Mouse (Mus musculus) midbrain, embryonic 14.5 days (tissue): ENCODE data around the gene Cd69. TPM values are rescaled to one million over a fixed set of nuclear protein-coding genes. Genes with fewer than 3 reads are reported as not detected.

ENCODE experiments used
- ATAC-seq: fragments of 200-750 bp; cut with Nextera tagmentation; 2 replicates; pipeline ENCODE4 v1.8.0; 2017; ENCODE audit warnings: moderate number of reproducible peaks, moderate library complexity; ENCODE audit not compliant: low FRiP score, low TSS enrichment
- DNase-seq: peaks from one replicate; pipeline ENCODE4 v3.0.0-alpha.2; 2015
- H3K27ac ChIP-seq: fragments of 300-500 bp; sonication (generic); replicated peaks from 2 replicates; pipeline ENCODE4 v1.5.1; 2014; ENCODE audit warnings: mild to moderate bottlenecking, low read depth, low read length, moderate library complexity
- H3K27me3 ChIP-seq: fragments of 300-500 bp; sonication (generic); 2 replicates; pipeline ENCODE4 v1.6.1; 2014; ENCODE audit warnings: low read length, control low read depth, mixed read lengths; ENCODE audit not compliant: control insufficient read depth, insufficient read depth
- H3K36me3 ChIP-seq: fragments of 300-500 bp; sonication (generic); 2 replicates; pipeline ENCODE4 v1.6.1; 2014; ENCODE audit warnings: low read length, control low read depth; ENCODE audit not compliant: control insufficient read depth, insufficient read depth
- H3K4me1 ChIP-seq: fragments of 300-500 bp; sonication (generic); 2 replicates; pipeline ENCODE4 v1.6.1; 2014; ENCODE audit warnings: mild to moderate bottlenecking, antibody characterized with exemption, low read length, control low read depth; ENCODE audit not compliant: control insufficient read depth, insufficient read depth
- H3K4me2 ChIP-seq: fragments of 300-500 bp; sonication (generic); 2 replicates; pipeline ENCODE4 v1.6.1; 2014; ENCODE audit warnings: mild to moderate bottlenecking, low read length, moderate library complexity
- H3K4me3 ChIP-seq: fragments of 300-500 bp; sonication (generic); replicated peaks from 2 replicates; pipeline ENCODE4 v1.5.1; 2014; ENCODE audit warnings: low read depth, low read length
- H3K9ac ChIP-seq: fragments of 300-500 bp; sonication (generic); replicated peaks from 2 replicates; pipeline ENCODE4 v1.6.1; 2014; ENCODE audit warnings: mild to moderate bottlenecking, low read length, moderate library complexity
- H3K9me3 ChIP-seq: fragments of 300-500 bp; sonication (generic); 2 replicates; pipeline ENCODE4 v1.6.1; 2016; ENCODE audit warnings: low read length, control low read depth, mixed read lengths; ENCODE audit not compliant: control insufficient read depth
- WGBS: fragments of 180-500 bp; shearing (Covaris S2); extraction: QIAGEN DNeasy Blood & Tissue Kit; methylation state at CpG from one replicate; pipeline ENCODE4 v1.1.7; 2014; 5-methylcytosine and 5-hydroxymethylcytosine counted together
- polyA plus RNA-seq: library from polyadenylated mRNA; unstranded; fragments of >200 nt; fragmentation: Nextera tagmentation; extraction: Ambion mirVana; gene quantifications from 2 replicates; pipeline ENCODE4 v1.2.1, GENCODE M21; 2014

Cd69 gene
- 0.21 TPM in 1 of 2 replicates, not detected in the other for polyA plus RNA-seq

DNA sequence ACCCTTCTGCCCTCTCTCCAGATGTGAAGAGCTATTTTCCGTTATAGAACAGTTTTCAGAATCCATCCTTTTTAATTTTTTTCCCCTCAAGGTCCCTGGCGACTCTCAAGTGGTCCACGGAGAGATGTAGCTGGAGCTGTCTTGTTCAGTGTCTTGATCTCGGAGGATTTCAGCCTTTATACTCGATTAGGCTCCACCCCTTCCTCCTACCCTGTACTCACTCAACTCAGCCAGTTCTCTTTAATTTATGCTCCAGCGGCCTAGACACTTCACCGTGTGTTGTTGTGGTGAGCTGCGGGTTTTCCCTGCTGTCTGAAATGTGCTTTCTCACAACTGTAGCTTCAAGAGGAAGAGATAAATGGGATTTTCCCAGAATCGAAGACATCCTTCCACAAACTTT, at the start of gene Cd69:
Gene Cd69, minus strand, starts transcription at position 217 of the 400 bp plus-strand sequence.
- 76% methylated on average over 9 of the region's 9 CpGs for WGBS
- H3K27me3 ChIP-seq: no peaks in the 10 kb centered on the region
- DNase-seq: no peak
- H3K9ac ChIP-seq: no peak within 1 kb of the TSS
- no peaks in the 10 kb centered on the region for H3K36me3 ChIP-seq
- no peak within 1 kb of the TSS for H3K4me3 ChIP-seq
- no peaks in the 10 kb centered on the region for H3K9me3 ChIP-seq
- no peak within 1 kb of the TSS for H3K4me2 ChIP-seq
- no peak for ATAC-seq
- H3K27ac ChIP-seq: no peak within 1 kb of the TSS
- no peaks in the 10 kb centered on the region for H3K4me1 ChIP-seq

DNA sequence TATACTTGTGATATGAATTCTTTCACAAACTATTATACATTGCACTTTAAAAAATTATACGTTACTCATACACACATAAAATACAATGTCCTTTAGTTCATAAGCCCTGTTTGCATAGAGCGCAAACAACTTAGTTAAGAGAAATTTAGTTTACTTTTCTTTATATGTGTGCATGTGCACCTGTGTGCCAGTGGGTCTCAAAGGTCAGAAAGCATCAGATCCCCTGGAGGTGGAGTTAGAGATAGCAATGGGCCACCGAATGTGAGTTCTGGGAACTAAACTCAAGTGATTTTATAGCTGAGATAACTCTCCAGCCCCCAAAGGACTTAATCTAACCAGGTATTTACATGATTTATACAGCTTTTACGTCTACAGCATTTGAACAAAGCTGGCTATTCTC, 44.1 kb upstream of the Cd69 start:
- no peaks in the 10 kb centered on the region for H3K4me1 ChIP-seq
- H3K4me3 ChIP-seq: no peak overlapping the region
- 80% methylated on average over 4 of the region's 4 CpGs for WGBS
- no peak overlapping the region for H3K4me2 ChIP-seq
- H3K9ac ChIP-seq: no peak overlapping the region
- no peak overlapping the region for H3K27ac ChIP-seq
- H3K27me3 ChIP-seq: no peaks in the 10 kb centered on the region
- H3K9me3 ChIP-seq: no peaks in the 10 kb centered on the region
- DNase-seq (no peak), ATAC-seq (no peak)
- H3K36me3 ChIP-seq: no peaks in the 10 kb centered on the region

DNA sequence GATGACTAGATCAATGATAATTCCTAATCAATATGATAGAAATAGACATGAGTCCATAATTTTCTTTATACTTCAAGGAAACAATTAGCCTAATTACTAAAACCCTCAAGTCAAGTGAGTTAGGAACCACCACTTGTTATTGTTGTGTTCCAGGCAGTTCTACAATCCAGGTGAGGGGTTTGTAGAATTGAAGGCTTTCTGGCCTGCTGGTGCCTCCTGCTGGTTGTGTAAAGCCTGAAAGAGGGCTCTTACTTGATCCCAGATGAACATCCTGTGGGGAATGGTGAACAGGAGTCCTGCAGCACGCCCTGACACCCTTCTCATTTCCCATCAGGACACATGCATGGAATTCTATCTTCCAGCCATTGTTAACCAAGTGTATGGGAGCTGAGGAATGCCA, 43.2 kb upstream of the Cd69 start:
- no peak for DNase-seq
- Histone ChIP-seq H3K27me3 (no peaks in the 10 kb centered on the region), H3K9me3 (no peaks in the 10 kb centered on the region), H3K9ac (no peak overlapping the region), H3K4me3 (no peak overlapping the region), H3K4me1 (no peaks in the 10 kb centered on the region), H3K27ac (no peak overlapping the region), H3K36me3 (no peaks in the 10 kb centered on the region), H3K4me2 (no peak overlapping the region)
- WGBS: 42% methylated on average over 1 of the region's 1 CpGs
- ATAC-seq: no peak

DNA sequence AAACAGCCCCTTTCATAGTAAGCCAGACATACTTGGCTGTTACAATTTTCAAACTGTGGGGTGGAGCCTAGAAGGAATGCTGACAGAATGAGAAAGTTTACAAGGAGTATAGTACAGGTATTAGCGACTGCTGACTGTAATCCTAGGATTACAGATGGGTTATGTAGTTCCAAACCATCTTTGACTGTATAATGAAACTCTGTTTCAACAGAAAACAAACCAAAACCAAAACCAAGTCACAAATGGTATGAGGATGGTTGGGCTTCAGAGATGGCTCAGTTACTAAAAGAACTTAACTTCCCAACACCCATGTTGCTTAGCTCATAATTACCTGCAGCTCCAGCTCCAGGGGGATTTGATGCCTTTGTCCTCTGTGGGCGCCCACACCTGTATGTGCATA, 41.2 kb upstream of the Cd69 start:
- no peak overlapping the region for H3K9ac ChIP-seq
- no peak overlapping the region for H3K4me2 ChIP-seq
- no peaks in the 10 kb centered on the region for H3K9me3 ChIP-seq
- 78% methylated on average over 2 of the region's 2 CpGs for WGBS
- DNase-seq: no peak
- ATAC-seq: no peak
- no peak overlapping the region for H3K27ac ChIP-seq
- no peak overlapping the region for H3K4me3 ChIP-seq
- no peaks in the 10 kb centered on the region for H3K36me3 ChIP-seq
- no peaks in the 10 kb centered on the region for H3K4me1 ChIP-seq
- no peaks in the 10 kb centered on the region for H3K27me3 ChIP-seq

DNA sequence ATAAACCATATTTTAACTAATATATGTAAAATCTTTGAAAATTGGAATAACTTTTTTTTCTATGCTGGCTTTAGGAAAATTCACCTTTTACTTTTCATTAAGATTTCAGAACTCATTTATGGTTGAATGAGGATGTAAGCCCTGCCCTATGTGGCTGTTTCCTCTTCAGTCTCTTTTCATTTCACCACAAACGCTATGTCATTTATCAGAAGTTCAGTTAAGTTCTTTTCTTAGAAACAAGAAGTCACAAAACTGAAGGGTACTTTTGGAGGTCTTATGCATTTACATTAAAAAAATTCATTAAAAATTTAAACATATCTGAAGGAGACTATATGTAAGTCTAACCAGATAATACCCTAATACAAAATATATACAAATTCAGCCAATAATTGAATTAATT, 40.5 kb upstream of the Cd69 start:
- no peak overlapping the region for H3K27ac ChIP-seq
- no peak overlapping the region for H3K4me3 ChIP-seq
- WGBS: 90% methylated on average over 1 of the region's 1 CpGs
- H3K36me3 ChIP-seq: no peaks in the 10 kb centered on the region
- H3K4me2 ChIP-seq: no peak overlapping the region
- no peaks in the 10 kb centered on the region for H3K4me1 ChIP-seq
- no peak for ATAC-seq
- no peaks in the 10 kb centered on the region for H3K9me3 ChIP-seq
- no peak overlapping the region for H3K9ac ChIP-seq
- H3K27me3 ChIP-seq: no peaks in the 10 kb centered on the region
- DNase-seq: no peak

DNA sequence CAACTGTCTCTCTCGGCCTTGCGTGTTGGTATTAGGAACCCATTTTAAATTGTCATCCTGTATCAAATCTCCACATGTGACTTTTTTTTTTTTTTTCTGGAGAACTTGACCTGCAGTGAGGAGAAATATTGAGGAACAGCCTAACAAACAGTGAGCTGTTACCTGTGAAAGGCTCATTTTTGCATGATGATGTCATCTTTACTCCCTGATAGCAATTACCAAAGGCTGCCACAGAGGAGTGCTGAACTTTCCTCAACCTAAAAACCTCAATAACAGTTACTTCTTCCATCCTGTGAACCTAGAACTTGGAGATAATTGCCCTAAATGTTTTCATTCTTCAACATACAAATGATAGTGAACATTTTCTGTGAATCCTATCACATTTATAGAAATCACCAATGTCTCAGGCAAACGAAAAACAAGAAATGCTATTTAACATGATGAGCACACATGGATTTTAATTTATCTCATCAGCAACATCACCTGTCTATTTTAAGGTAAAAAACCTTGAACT, 39.5 kb upstream of the Cd69 start:
- no peaks in the 10 kb centered on the region for H3K27me3 ChIP-seq
- H3K4me2 ChIP-seq: no peak overlapping the region
- ATAC-seq (no peak), DNase-seq (no peak)
- no peaks in the 10 kb centered on the region for H3K4me1 ChIP-seq
- no peaks in the 10 kb centered on the region for H3K36me3 ChIP-seq
- H3K27ac ChIP-seq: no peak overlapping the region
- no peak overlapping the region for H3K9ac ChIP-seq
- 90% methylated on average over 3 of the region's 3 CpGs for WGBS
- no peaks in the 10 kb centered on the region for H3K9me3 ChIP-seq
- no peak overlapping the region for H3K4me3 ChIP-seq

DNA sequence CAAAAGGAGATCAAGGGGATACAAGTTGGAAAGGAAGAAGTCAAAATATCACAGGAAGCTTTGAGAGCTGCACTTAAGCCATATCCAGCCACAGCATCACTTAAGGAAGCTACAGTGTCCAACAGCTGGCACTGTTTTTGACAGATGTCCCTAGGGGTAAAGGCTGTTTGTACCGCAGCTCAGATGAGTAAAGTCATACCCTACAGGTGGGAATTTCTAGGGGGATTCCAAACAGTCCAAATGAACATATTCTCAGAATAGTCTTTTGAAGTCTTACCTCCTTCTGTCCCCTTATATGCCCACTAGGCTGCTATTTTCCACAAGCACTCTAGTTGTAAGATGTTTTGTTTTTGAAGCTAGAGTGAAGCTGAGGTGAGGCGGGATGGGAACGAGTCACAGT, 37.3 kb upstream of the Cd69 start:
- WGBS: 86% methylated on average over 3 of the region's 3 CpGs
- DNase-seq (no peak), ATAC-seq (no peak)
- H3K4me2 ChIP-seq: no peak overlapping the region
- H3K4me3 ChIP-seq: no peak overlapping the region
- H3K4me1 ChIP-seq: no peaks in the 10 kb centered on the region
- H3K27ac ChIP-seq: no peak overlapping the region
- H3K9ac ChIP-seq: no peak overlapping the region
- no peaks in the 10 kb centered on the region for H3K36me3 ChIP-seq
- H3K9me3 ChIP-seq: no peaks in the 10 kb centered on the region
- no peaks in the 10 kb centered on the region for H3K27me3 ChIP-seq

DNA sequence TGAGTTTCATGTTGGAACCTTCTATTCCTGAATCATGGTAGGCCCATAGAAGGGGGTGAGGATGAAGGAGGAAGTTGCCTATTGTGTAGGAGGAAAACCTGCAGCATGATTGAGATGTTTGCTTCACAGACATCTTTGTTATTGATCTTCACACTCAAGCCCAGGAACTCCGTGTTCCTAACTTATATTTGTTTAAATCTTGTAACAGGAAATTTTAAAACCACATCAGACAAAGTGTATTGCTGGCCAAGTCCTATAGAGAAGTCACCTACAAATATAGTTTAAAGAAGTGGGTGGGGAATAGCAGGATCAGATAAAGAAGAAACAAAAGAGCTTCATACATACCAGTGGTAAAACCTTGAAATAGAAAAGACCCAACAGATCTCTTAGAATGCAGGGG, 28.9 kb upstream of the Cd69 start:
- no peak overlapping the region for H3K9ac ChIP-seq
- no peak overlapping the region for H3K4me3 ChIP-seq
- ATAC-seq: no peak
- no peak overlapping the region for H3K4me2 ChIP-seq
- WGBS: 74% methylated on average over 1 of the region's 1 CpGs
- no peak for DNase-seq
- no peaks in the 10 kb centered on the region for H3K4me1 ChIP-seq
- H3K9me3 ChIP-seq: no peaks in the 10 kb centered on the region
- no peaks in the 10 kb centered on the region for H3K36me3 ChIP-seq
- no peaks in the 10 kb centered on the region for H3K27me3 ChIP-seq
- no peak overlapping the region for H3K27ac ChIP-seq

DNA sequence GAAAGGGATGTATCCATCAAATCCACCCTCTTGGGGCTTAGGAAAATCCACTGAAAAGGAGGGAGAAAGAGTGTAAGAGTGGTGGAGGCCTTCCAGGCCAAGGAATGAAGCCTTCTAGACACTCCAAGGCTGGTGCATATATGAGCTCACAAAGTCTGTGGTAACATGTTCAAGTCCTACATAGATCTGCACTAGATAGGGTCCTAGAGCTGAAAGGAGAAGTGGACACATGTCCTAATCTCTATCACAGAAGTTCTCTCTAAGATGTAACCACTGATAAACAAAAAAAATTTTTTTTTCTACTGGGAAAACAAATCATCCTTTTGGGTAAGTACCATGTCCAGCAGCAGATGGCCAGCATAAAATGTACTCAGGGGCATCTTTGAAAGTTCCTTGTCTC, 13.5 kb upstream of the Cd69 start:
- Histone ChIP-seq H3K9ac (no peak overlapping the region), H3K4me2 (no peak overlapping the region), H3K4me1 (no peaks in the 10 kb centered on the region), H3K27ac (no peak overlapping the region), H3K36me3 (no peaks in the 10 kb centered on the region), H3K27me3 (no peaks in the 10 kb centered on the region), H3K4me3 (no peak overlapping the region), H3K9me3 (no peaks in the 10 kb centered on the region)
- no peak for ATAC-seq
- DNase-seq: no peak
